Mouse (Mus musculus) lung, postnatal 0 days (tissue): ENCODE results near the gene Agr2. TPM values are rescaled to one million over a fixed set of nuclear protein-coding genes. Genes with fewer than 3 reads are reported as not detected.

Experiments
- ATAC-seq: fragments of 200-750 bp; cut with Nextera tagmentation; 2 replicates; pipeline ENCODE4 v1.8.0; 2017; ENCODE audit warnings: moderate library complexity
- DNase-seq: peaks from one replicate; pipeline ENCODE4 v3.0.0-alpha.2; 2016; ENCODE audit warnings: low spot score
- H3K27ac ChIP-seq: fragments of 300-500 bp; sonication (generic); 2 replicates; pipeline ENCODE4 v1.5.1; 2014; ENCODE audit warnings: antibody characterized with exemption, mild to moderate bottlenecking, low read length, mixed read lengths
- H3K27me3 ChIP-seq: fragments of 300-500 bp; sonication (generic); replicated peaks from 2 replicates; pipeline ENCODE4 v1.6.1; 2014; ENCODE audit warnings: low read length, mixed read lengths; ENCODE audit not compliant: insufficient read depth
- H3K36me3 ChIP-seq: fragments of 300-500 bp; sonication (generic); 2 replicates; pipeline ENCODE4 v1.6.1; 2014; ENCODE audit warnings: low read length, mixed read lengths; ENCODE audit not compliant: insufficient read depth
- H3K4me1 ChIP-seq: fragments of 300-500 bp; sonication (generic); 2 replicates; pipeline ENCODE4 v1.6.1; 2014; ENCODE audit warnings: antibody characterized with exemption, low read depth, low read length, mixed read lengths; ENCODE audit not compliant: insufficient read depth
- H3K4me2 ChIP-seq: fragments of 300-500 bp; sonication (generic); replicated peaks from 2 replicates; pipeline ENCODE4 v1.6.1; 2014; ENCODE audit warnings: low read depth, mild to moderate bottlenecking, low read length, moderate library complexity, mixed read lengths
- H3K4me3 ChIP-seq: fragments of 300-500 bp; sonication (generic); 2 replicates; pipeline ENCODE4 v1.5.1; 2014; ENCODE audit warnings: low read depth, low read length
- H3K9ac ChIP-seq: fragments of 300-500 bp; sonication (generic); replicated peaks from 2 replicates; pipeline ENCODE4 v1.6.1; 2014; ENCODE audit warnings: low read depth, mild to moderate bottlenecking
- H3K9me3 ChIP-seq: fragments of 300-500 bp; sonication (generic); 2 replicates; pipeline ENCODE4 v1.6.1; 2016; ENCODE audit warnings: low read length, mixed read lengths
- CTCF ChIP-seq: IDR thresholded peaks from 2 replicates; pipeline ENCODE4 v1.5.1; 2016; ENCODE audit warnings: antibody characterized with exemption, mild to moderate bottlenecking
- EP300 ChIP-seq: IDR thresholded peaks from 2 replicates; pipeline ENCODE4 v1.6.1; 2016; ENCODE audit warnings: antibody characterized with exemption, mild to moderate bottlenecking, control low read depth
- WGBS: fragments of 180-500 bp; shearing (Covaris S2); extraction: QIAGEN DNeasy Blood & Tissue Kit; methylation state at CpG from one replicate; pipeline ENCODE4 v1.1.7; 2014; 5-methylcytosine and 5-hydroxymethylcytosine counted together
- polyA plus RNA-seq: library from polyadenylated mRNA; unstranded; fragments of >200 nt; fragmentation: Nextera tagmentation; extraction: Ambion mirVana; gene quantifications from 2 replicates; pipeline ENCODE4 v1.2.1, GENCODE M21; 2015

The Agr2 gene
- polyA plus RNA-seq, 1 experiment from 2014 or later = 5.8 TPM

DNA sequence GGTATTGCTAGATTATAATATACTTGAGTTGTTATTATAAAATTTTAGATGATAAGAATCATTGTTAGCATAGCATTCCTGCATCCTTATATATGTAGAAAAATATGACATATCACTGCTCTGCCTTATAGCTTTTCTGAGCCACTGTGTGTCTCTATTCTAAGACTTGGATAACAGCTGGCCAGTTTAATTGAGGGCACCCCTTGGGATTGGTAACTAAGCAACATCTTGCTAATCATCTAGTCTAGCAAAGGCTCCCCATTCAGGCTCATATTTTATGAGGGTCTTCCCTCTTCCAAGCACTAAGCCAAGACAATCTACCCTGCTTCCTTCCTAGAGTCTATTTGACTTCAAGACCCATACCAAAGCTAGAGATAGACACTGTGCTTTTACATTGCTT, 1.4 kb downstream of the Agr2 start:
- no peaks in the 10 kb centered on the region for H3K9me3 ChIP-seq
- no peak overlapping the region for H3K27ac ChIP-seq
- no peak overlapping the region for H3K9ac ChIP-seq

DNA sequence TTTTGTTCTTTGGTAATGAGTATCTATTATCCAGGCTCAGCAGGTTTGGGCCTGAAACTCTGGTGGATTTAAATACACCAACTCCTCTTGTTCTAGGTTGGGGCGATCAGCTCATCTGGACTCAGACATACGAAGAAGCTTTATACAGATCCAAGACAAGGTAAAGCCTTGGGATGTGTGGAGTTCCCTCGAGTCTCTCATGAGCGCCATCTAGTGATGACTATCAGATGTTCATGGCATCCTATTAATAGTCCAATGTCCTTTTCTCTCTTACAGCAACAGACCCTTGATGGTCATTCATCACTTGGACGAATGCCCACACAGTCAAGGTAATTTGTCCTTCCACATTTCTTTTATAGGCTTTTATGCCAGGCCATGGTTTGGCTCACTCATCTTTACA, 3.1 kb downstream of the Agr2 start:
- Histone ChIP-seq H3K27ac (no peak overlapping the region), H3K27me3 (no peaks in the 10 kb centered on the region), H3K36me3 (no peaks in the 10 kb centered on the region), H3K4me2 (no peak overlapping the region), H3K9me3 (no peaks in the 10 kb centered on the region), H3K9ac (no peak overlapping the region), H3K4me1 (no peaks in the 10 kb centered on the region), H3K4me3 (no peak overlapping the region)
- ATAC-seq (peak; percentile 61; the same call in 1 of the 2 replicates), DNase-seq (peak; percentile 72)
- TF ChIP-seq CTCF = peak; percentile 80
- TF ChIP-seq EP300 = no peak
- 25% methylated on average over 5 of the region's 5 CpGs for WGBS

More for the DNA sequence above, 1.4 kb downstream of the Agr2 start:
- no peak overlapping the region for H3K4me3 ChIP-seq
- DNase-seq (no peak), ATAC-seq (no peak)
- H3K4me2 ChIP-seq = no peak overlapping the region
- no peaks in the 10 kb centered on the region for H3K4me1 ChIP-seq
- no peaks in the 10 kb centered on the region for H3K36me3 ChIP-seq
- no peaks in the 10 kb centered on the region for H3K27me3 ChIP-seq
- no peak for TF ChIP-seq EP300

DNA sequence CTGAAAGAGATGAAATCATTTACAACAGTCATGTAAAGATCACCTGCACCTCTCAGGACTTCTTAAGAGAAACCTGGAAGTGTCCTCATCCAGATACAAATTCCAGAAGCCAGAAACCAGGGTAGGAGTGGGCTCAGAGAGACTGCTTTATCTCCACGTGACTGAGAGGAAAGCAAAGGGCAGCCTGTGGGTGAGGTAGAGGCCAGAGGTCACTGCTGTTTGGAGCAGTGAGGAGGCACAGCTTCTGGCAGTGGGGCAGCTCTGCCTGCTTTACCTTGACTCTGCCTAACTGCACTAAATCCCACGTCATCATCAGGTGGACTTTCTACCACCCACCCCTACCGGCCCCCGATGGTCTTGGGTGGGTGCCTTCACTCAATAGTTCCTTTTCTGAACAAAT, 12.0 kb downstream of the Agr2 start:
- H3K27ac ChIP-seq = no peak overlapping the region
- WGBS = 73% methylated on average over 4 of the region's 4 CpGs
- no peak for DNase-seq
- H3K4me2 ChIP-seq = no peak overlapping the region
- no peak for ATAC-seq
- peaks cover 11% of the 10 kb centered on the region; the same call in 1 of the 2 replicates for H3K4me1 ChIP-seq
- no peak overlapping the region for H3K4me3 ChIP-seq
- no peaks in the 10 kb centered on the region for H3K9me3 ChIP-seq
- H3K27me3 ChIP-seq = no peaks in the 10 kb centered on the region
- TF ChIP-seq CTCF (no peak), EP300 (no peak)
- no peaks in the 10 kb centered on the region for H3K36me3 ChIP-seq
- no peak overlapping the region for H3K9ac ChIP-seq

DNA sequence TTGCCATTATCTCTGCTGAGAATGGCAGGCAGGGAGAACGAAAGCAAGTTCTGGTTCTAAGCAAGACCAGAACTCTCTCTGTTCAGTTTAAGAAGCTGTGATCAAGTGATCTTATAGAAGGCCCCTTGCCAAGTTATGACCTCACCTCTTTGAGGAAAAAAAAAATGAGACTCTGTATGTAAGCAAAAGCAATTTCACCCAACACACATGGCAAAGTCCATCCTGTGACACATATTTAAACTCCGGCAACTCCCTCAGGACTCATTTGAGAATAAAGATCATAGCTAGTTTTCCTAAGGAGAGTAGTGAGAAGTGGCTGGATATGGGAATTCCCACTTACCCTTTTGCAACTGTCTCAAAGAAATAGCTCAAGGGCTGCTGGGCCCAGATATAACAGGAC, 14.9 kb downstream of the Agr2 start:
- no peak overlapping the region for H3K4me2 ChIP-seq
- ATAC-seq (peak; percentile 43), DNase-seq (peak; percentile 57)
- 28% methylated on average over 2 of the region's 2 CpGs for WGBS
- H3K36me3 ChIP-seq = no peaks in the 10 kb centered on the region
- TF ChIP-seq EP300 = no peak
- no peaks in the 10 kb centered on the region for H3K9me3 ChIP-seq
- H3K27ac ChIP-seq = 0 out of 2 replicates have a peak overlapping the region, but pooled peaks have one; percentile 26
- no peak overlapping the region for H3K4me3 ChIP-seq
- peaks cover 11% of the 10 kb centered on the region; the same call in 1 of the 2 replicates for H3K4me1 ChIP-seq
- H3K27me3 ChIP-seq = no peaks in the 10 kb centered on the region
- no peak overlapping the region for H3K9ac ChIP-seq

DNA sequence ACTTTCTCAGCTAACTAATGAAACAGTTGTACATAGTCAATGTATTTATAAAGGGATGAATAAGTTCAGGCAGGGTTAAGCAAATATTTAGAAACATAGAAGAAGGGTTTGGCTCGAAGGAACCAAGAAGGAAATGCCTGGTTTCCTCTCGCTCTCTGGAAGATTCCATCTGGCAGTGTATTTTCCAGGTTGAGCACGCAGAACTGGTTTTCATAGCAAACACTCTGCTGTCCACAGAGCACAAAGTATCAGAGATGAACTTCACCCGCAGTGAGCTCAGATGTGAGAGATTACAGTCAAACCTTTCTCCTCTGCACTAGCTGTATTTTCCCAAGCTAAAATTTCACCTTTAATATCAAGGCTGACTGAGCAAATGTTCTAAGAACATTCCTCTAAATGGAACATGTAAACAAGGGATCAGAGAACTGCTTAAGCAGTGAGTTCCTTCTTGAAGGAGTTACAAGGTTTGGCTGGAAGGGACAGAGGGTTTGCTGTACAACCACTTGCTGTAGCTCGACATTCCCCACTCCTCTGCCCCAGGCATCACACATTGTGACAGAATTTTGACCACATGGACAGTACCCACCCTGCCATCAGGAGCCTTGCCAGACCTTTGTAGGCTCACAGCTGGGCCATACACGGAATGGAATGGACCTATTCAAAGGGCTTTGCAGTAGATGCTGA, 15.8 kb downstream of the Agr2 start:
- ATAC-seq = peak; percentile 67

DNA sequence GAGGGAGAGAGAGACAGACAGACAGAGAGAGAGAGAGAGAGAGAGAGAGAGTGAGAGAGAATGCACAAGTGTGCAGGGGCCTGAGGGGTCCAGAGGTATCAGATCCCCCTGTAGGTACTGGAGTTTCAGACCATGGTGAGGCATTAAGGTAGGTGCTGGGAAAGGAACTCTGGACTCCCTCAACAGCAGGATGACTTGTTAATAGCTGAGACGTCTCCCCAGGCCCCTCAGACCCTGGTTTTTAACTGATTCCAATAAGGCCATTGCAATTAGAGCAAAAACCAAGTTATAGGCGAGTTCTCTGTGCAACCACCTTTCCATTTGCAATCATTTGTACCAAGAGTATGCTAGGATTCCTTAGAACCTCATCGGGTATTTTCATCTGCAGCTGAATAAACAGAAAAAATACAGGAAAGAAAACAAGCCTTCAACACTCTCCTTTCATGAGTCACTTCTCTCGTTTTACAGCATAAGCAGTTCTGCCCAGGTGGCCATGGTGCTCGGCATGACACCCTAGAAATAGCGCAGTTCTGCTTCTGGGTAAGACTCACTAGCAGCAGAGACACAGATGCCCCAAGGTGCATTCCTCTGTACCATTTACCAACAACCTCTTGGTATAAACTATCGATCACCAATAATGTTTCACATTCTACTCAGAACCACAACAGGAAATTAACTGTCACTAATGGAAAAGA, 20.7 kb downstream of the Agr2 start:
- Histone ChIP-seq H3K4me2 (no peak overlapping the region), H3K9me3 (no peaks in the 10 kb centered on the region), H3K36me3 (no peaks in the 10 kb centered on the region), H3K4me3 (no peak overlapping the region), H3K27ac (no peak overlapping the region), H3K9ac (no peak overlapping the region), H3K27me3 (no peaks in the 10 kb centered on the region), H3K4me1 (peaks cover 6% of the 10 kb centered on the region; the same call in 1 of the 2 replicates)
- ATAC-seq (no peak), DNase-seq (no peak)
- WGBS = 69% methylated on average over 7 of the region's 7 CpGs
- TF ChIP-seq CTCF (no peak), EP300 (no peak)

More for the DNA sequence above, 15.8 kb downstream of the Agr2 start:
- DNase-seq = peak; percentile 42
- Histone ChIP-seq H3K4me3 (no peak overlapping the region), H3K9ac (no peak overlapping the region), H3K4me1 (peaks cover 11% of the 10 kb centered on the region; the same call in 1 of the 2 replicates), H3K36me3 (no peaks in the 10 kb centered on the region), H3K27me3 (no peaks in the 10 kb centered on the region), H3K4me2 (no peak overlapping the region), H3K9me3 (no peaks in the 10 kb centered on the region), H3K27ac (peak overlapping the region; percentile 39)
- 20% methylated on average over 6 of the region's 6 CpGs for WGBS
- TF ChIP-seq CTCF (no peak), EP300 (0 out of 2 replicates have a peak, but pooled peaks have one; percentile 23)
